Mouse (Mus musculus) bone marrow, adult 2 months (tissue): ENCODE measurements at regions not wholly inside any gene's neighbourhood (a gene's known extent, or its start where the extent isn't known, plus 50 kb on each side); places are given as distances from the start of the nearest gene placed in this dataset.

Experiments used
- CTCF ChIP-seq: fragments of 200-500 bp; IDR thresholded peaks from 2 replicates; pipeline ENCODE4 v1.5.1; 2011; ENCODE audit warnings: low read length, control low read depth; ENCODE audit not compliant: control insufficient read depth, insufficient read depth
- POLR2A ChIP-seq: fragments of 200-500 bp; IDR thresholded peaks from 2 replicates; pipeline ENCODE4 v1.6.1; 2011; ENCODE audit warnings: low read depth, mild to moderate bottlenecking, control low read depth, low read length, borderline replicate concordance; ENCODE audit not compliant: control insufficient read depth

- TF ChIP-seq CTCF (no peak), POLR2A (no peak)
Observed at GRCm38 (mm10) chr15:92964131-92964530, 310.8 kb downstream of the Gxylt1 start.
